Mouse (Mus musculus): ENCODE data around the gene Cdkal1. TPM values are rescaled to one million over a fixed set of nuclear protein-coding genes. Genes with fewer than 3 reads are reported as not detected.

Cdkal1 gene
- polyA plus RNA-seq, 1 experiment: 10.3 TPM

DNA sequence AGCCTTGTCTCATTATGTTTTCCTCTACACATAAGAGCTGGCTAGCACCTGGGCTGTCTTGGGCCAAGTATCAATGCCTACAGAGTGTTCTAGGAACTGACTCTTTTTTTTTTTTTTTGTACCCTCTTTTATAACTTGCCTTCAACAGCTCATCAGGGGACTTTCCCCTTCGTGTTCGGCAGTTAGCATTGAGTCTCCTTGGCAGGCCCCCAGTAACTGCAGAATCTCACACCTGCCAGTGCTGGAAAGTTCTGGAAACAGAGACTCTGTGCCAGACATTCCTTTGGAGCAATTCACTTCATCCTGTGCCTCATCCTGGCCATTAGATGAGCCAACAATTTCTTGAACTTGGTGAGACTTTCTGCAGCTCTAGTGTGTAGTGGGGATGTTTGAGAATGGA, 652.9 kb downstream of the Cdkal1 start:
- no peak for DNase-seq
- 6% methylated on average over 2 of the region's 2 CpGs for WGBS
- H3K27ac ChIP-seq (ENCODE audit: insufficient read depth, low read length): no peak overlapping the region
- H3K4me1 ChIP-seq (ENCODE audit: control insufficient read depth, insufficient read depth, low read length): no peaks in the 10 kb centered on the region
- H3K27me3 ChIP-seq (ENCODE audit: control insufficient read depth, insufficient read depth, low read length): no peaks in the 10 kb centered on the region
- no peak overlapping the region for H3K4me3 ChIP-seq (replicated peaks; ENCODE audit: insufficient read depth, low read depth, low read length)
- TF ChIP-seq POLR2A (IDR thresholded peaks at IDR 0.05; ENCODE audit: borderline replicate concordance, insufficient read depth, low read length) (no peak), CTCF (IDR thresholded peaks at IDR 0.05; ENCODE audit: borderline replicate concordance, insufficient read depth, low read depth, low read length) (no peak)

DNA sequence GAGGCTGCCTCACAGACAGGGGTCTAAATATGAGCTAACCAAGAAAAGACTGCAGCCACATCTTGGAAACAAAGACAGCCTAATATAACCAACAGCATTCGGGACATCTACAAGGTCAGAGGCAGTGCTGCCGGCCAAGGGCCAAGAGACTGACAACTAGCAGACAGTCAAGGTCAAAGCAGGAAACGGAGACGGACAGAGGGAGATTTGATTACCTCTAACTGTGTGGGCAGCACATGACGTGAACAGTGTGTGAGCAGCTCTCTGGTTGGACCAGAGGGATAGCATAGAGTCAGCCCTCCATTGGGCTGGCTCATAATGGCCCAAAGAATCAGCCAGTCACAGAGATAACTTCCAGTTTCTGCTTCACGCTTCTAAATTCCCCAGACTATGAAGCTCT, 655.8 kb downstream of the Cdkal1 start:
- no peak overlapping the region for H3K27ac ChIP-seq (ENCODE audit: insufficient read depth, low read length)
- no peak overlapping the region for H3K4me3 ChIP-seq (replicated peaks; ENCODE audit: insufficient read depth, low read depth, low read length)
- H3K27me3 ChIP-seq (ENCODE audit: control insufficient read depth, insufficient read depth, low read length): no peaks in the 10 kb centered on the region
- TF ChIP-seq POLR2A (IDR thresholded peaks at IDR 0.05; ENCODE audit: borderline replicate concordance, insufficient read depth, low read length) (no peak), CTCF (IDR thresholded peaks at IDR 0.05; ENCODE audit: borderline replicate concordance, insufficient read depth, low read depth, low read length) (no peak)
- 50% methylated on average over 6 of the region's 6 CpGs for WGBS
- no peak for DNase-seq
- no peaks in the 10 kb centered on the region for H3K4me1 ChIP-seq (ENCODE audit: control insufficient read depth, insufficient read depth, low read length)

DNA sequence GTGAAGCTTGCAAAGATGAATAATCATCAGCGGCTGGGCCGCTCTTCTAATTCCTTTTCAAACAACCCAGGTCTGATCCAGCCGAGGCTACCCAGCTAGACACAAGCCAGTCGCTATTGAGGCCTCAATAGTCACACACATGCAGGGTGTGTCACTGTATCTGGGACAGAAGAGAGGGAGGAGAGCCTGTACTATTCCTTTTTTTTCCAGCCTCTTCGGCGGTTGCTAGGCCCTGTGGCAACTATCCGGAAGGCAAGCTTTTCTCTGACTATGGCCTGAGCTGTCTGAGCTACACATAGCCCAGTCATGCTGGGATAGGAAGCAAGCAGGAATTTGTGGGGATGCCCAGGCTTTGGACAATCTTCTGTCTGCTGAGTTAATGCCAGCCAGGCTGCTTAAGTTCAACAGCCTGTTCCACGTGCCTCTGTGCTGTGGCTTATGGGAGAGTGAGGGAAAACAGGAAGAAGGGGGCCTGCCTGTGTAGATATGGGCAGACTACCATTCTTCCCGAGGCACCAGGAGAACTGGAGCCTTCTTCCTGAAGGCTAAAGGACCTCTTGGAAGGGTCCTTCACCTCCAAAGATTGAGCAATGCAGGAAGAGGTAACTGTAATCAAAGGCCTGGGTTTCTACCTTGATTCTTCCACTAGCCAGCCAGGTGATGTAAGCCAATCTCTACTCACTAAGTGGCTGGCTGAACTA, 658.5 kb downstream of the Cdkal1 start:
- H3K4me3 ChIP-seq (replicated peaks; ENCODE audit: insufficient read depth, low read depth, low read length): no peak overlapping the region
- no peaks in the 10 kb centered on the region for H3K4me1 ChIP-seq (ENCODE audit: control insufficient read depth, insufficient read depth, low read length)
- WGBS: 50% methylated on average over 9 of the region's 9 CpGs
- no peak overlapping the region for H3K27ac ChIP-seq (ENCODE audit: insufficient read depth, low read length)
- DNase-seq: no peak
- TF ChIP-seq CTCF (IDR thresholded peaks at IDR 0.05; ENCODE audit: borderline replicate concordance, insufficient read depth, low read depth, low read length) (no peak), POLR2A (IDR thresholded peaks at IDR 0.05; ENCODE audit: borderline replicate concordance, insufficient read depth, low read length) (no peak)
- H3K27me3 ChIP-seq (ENCODE audit: control insufficient read depth, insufficient read depth, low read length): no peaks in the 10 kb centered on the region

DNA sequence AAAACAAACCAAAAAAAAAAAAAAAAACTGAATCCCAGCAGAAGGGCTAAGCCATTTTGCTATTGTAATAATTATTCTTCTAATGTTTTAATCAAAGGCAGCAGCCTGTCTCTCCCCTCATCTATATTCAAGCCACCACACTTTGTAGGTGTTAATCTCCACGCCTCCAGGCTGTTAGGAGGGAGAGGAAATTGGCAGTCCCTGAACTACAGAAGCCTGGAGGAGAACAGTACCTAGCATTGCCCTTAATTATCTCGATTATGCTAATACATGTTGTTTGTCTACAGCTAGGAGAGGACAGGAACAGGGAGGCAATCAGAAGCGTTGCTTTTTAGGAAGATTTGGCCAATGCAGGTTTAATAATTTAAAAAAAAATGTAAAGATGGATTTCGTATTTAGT, 659.8 kb downstream of the Cdkal1 start:
- TF ChIP-seq POLR2A (IDR thresholded peaks at IDR 0.05; ENCODE audit: borderline replicate concordance, insufficient read depth, low read length): no peak
- TF ChIP-seq CTCF (IDR thresholded peaks at IDR 0.05; ENCODE audit: borderline replicate concordance, insufficient read depth, low read depth, low read length): no peak
- DNase-seq: no peak
- H3K27ac ChIP-seq (ENCODE audit: insufficient read depth, low read length): no peak overlapping the region

DNA sequence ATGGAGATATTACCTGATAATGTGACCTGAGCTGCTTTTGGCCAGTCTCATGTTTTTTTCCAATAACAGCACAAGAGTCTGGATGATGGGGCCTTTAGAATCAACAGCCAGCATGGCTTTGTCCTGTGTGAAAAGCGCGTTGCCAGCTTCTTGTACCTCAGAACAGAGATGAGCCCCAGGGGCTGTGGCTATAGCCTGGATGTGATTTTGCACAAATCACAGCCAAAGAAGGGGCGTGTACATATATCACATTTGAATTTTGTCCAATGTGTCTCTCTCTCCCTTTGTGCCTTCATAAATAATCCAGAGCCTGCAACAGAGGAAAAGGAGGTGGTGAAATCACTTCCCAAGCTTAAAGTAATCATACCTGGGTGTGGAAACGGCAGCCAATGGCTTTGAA, 660.5 kb downstream of the Cdkal1 start:
- Histone ChIP-seq H3K27me3 (ENCODE audit: control insufficient read depth, insufficient read depth, low read length) (no peaks in the 10 kb centered on the region), H3K4me3 (replicated peaks; ENCODE audit: insufficient read depth, low read depth, low read length) (no peak overlapping the region), H3K27ac (ENCODE audit: insufficient read depth, low read length) (no peak overlapping the region), H3K4me1 (ENCODE audit: control insufficient read depth, insufficient read depth, low read length) (no peaks in the 10 kb centered on the region)
- DNase-seq: no peak
- TF ChIP-seq POLR2A (IDR thresholded peaks at IDR 0.05; ENCODE audit: borderline replicate concordance, insufficient read depth, low read length) (no peak), CTCF (IDR thresholded peaks at IDR 0.05; ENCODE audit: borderline replicate concordance, insufficient read depth, low read depth, low read length) (no peak)
- WGBS: 74% methylated on average over 4 of the region's 4 CpGs

More for the DNA sequence above, 659.8 kb downstream of the Cdkal1 start:
- Histone ChIP-seq H3K4me3 (replicated peaks; ENCODE audit: insufficient read depth, low read depth, low read length) (no peak overlapping the region), H3K4me1 (ENCODE audit: control insufficient read depth, insufficient read depth, low read length) (no peaks in the 10 kb centered on the region), H3K27me3 (ENCODE audit: control insufficient read depth, insufficient read depth, low read length) (no peaks in the 10 kb centered on the region)
- WGBS: 63% methylated on average over 4 of the region's 4 CpGs

DNA sequence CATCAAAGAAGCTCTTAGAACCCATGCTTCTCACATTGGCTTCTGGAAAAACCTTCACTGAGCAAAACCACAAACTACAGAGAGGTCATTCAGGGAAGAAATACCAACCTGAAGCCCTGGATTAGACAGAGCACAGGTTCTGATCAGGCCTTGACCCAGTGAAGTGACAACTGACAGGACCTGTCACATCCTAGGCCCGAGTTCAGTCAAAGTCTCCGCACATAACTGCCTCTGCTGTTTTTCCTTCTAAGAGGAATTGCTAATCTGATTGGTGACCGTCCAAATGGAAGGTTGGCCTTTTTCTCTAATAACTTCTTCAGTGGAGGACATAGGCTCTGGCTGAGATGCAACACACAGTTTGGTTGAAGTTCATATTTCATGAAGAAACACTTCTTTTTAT, 662.8 kb downstream of the Cdkal1 start:
- no peak for DNase-seq
- Histone ChIP-seq H3K27me3 (ENCODE audit: control insufficient read depth, insufficient read depth, low read length) (no peaks in the 10 kb centered on the region), H3K27ac (ENCODE audit: insufficient read depth, low read length) (no peak overlapping the region), H3K4me1 (ENCODE audit: control insufficient read depth, insufficient read depth, low read length) (no peaks in the 10 kb centered on the region), H3K4me3 (replicated peaks; ENCODE audit: insufficient read depth, low read depth, low read length) (no peak overlapping the region)
- 88% methylated on average over 3 of the region's 3 CpGs for WGBS
- TF ChIP-seq POLR2A (IDR thresholded peaks at IDR 0.05; ENCODE audit: borderline replicate concordance, insufficient read depth, low read length) (no peak), CTCF (IDR thresholded peaks at IDR 0.05; ENCODE audit: borderline replicate concordance, insufficient read depth, low read depth, low read length) (no peak)

DNA sequence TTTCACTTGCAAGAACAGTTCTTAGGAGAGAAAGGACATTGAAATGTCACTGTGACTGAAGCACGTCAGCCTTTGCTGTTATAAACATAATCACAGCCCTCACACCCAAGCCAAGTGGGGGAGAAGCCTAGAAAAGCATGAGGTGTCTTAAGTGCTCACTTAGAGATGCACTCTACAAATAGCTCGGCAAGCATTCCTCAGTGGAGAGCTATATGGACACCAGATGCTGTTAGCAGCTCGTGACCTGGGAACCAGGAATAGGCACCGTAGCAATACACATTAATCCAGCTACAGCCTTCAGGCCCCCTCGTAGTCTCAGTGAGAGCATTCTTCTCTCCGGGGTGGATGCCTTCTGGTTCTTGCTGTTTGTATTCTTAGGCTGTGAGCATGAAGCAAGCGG, 664.9 kb downstream of the Cdkal1 start:
- WGBS: 85% methylated on average over 7 of the region's 7 CpGs
- H3K27me3 ChIP-seq (ENCODE audit: control insufficient read depth, insufficient read depth, low read length): no peaks in the 10 kb centered on the region
- H3K4me3 ChIP-seq (replicated peaks; ENCODE audit: insufficient read depth, low read depth, low read length): no peak overlapping the region
- TF ChIP-seq POLR2A (IDR thresholded peaks at IDR 0.05; ENCODE audit: borderline replicate concordance, insufficient read depth, low read length) (no peak), CTCF (IDR thresholded peaks at IDR 0.05; ENCODE audit: borderline replicate concordance, insufficient read depth, low read depth, low read length) (no peak)
- DNase-seq: no peak
- no peaks in the 10 kb centered on the region for H3K4me1 ChIP-seq (ENCODE audit: control insufficient read depth, insufficient read depth, low read length)
- H3K27ac ChIP-seq (ENCODE audit: insufficient read depth, low read length): no peak overlapping the region

DNA sequence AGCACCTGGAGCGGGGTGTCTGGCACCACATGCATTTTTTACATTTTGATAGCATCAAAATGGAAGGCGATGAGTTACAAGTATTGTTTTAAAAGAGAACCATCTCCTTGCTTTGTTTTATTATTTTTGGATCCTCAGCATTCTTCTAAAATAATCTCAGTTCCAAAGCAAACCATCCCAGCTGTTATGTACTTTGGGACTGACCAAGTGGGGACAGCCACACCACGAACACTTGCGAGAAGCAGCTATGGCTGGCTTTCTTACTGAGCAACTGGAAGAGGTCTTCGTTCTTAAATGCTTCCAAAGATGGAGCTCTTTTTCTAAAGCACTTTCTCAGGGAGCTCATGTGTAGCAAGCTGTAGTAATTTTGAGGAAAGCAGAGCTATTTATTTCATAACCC, 668.7 kb downstream of the Cdkal1 start:
- Histone ChIP-seq H3K27me3 (ENCODE audit: control insufficient read depth, insufficient read depth, low read length) (no peaks in the 10 kb centered on the region), H3K27ac (ENCODE audit: insufficient read depth, low read length) (no peak overlapping the region), H3K4me1 (ENCODE audit: control insufficient read depth, insufficient read depth, low read length) (no peaks in the 10 kb centered on the region), H3K4me3 (replicated peaks; ENCODE audit: insufficient read depth, low read depth, low read length) (no peak overlapping the region)
- DNase-seq: no peak
- TF ChIP-seq POLR2A (IDR thresholded peaks at IDR 0.05; ENCODE audit: borderline replicate concordance, insufficient read depth, low read length) (no peak), CTCF (IDR thresholded peaks at IDR 0.05; ENCODE audit: borderline replicate concordance, insufficient read depth, low read depth, low read length) (no peak)
- 95% methylated on average over 5 of the region's 5 CpGs for WGBS
